Mouse (Mus musculus): ENCODE measurements around the gene Tmem102.

Gene Tmem102

DNA sequence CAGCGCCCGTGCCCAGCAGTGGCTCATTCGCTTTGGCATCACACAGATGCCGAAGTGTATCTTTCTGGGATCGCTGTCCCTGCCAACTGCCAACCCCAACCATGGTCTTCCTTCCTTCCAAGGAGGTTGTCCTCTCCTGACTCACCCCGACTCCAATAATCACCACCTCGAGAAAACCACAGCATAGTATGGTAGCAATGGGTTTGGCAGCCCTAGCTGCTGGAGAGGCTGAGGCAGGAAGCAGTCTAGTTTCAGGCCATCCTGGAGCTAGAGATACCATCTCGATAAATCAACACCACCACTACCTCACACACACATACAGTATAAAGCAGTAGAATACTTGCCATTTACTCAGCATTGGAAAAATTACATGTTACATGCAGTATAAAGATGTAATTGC is 13.4 kb upstream of the Tmem102 start:
- DNase-seq (ENCODE audit: low read depth): no peak

DNA sequence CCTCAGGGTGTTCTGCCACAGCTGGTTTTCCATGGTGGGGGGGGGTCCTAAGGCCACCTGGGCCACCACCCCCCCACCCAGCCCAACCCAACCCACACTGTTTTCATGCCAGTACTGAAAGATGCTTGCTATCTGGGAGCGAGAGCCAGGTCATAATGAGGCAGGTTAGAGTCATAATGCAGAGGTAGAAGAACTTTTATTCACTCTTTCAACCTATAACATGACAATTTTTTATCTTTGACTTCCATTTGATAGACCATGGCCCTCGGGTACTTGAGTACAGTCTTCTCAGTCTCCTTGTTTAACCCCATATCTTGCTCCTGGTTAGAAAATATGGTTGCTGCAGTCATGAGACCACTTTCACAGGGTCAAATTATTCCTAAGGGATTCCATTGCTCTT is 12.9 kb upstream of the Tmem102 start, which contains the start of gene Spem2:
Spem2 (minus strand) TSS at position 101 of the 400 bp plus-strand sequence.
- DNase-seq (ENCODE audit: low read depth): no peak

DNA sequence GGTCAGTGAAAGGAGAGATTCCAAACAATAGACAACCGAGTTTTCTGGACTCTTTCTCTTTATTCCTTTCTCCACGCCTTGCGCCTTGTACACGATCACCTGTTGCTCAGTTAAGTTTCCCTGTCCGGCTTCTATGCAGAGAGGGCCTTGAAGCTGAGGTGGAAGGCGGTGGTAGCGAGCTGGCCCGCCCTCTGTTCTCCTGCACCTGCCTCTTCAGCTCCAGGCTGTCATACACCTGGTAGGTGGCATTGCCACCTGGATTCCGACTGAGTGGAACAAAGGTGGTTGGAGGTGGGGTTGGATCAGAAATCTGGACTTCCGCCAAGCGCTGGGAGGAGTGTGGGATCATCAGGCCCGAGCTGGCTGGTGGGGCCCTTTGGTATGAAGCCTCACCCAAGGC is 11.1 kb upstream of the Tmem102 start:
- DNase-seq (ENCODE audit: low read depth): no peak

DNA sequence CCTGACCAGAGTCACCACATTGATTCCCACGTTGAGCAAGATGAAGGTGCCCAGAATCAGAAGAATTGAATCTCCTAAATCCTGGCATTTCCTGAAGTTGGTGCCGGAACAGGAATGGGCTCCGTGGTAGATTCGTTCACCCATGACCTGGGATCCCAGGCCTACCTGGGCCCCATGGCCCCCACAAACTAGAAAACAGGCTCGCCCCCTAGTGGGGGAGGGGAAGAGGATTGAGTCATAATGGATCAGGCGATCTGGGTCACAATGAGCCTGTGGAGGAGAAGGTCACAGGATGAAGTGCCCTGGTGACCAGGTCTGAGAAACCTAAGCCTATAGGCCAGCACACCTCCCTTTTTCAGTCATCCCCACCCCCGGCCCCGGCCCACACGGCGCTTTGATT is 9.7 kb upstream of the Tmem102 start, which contains the start of gene Gm39566:
Gm39566 (minus strand) TSS at position 144 of the 400 bp plus-strand sequence.
- DNase-seq (ENCODE audit: low read depth): no peak

DNA sequence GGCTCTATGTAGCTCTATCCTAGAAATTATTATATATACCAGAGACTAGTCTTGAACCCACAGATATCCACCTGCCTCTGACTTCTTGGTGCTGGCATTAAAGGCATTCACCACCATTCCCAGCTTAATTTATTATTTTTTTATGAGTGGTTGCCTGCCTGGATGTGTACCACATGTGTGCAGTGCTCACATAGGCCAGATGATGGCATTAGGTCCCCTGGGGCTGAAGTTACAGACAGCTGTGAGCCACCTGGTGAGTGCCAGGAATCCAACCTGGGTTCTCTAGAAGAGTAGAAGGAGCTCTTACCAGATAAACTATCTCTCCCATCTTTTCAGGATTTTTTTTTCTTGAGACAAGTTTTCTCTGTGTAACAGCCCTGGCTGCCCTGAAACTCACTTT is 4.9 kb upstream of the Tmem102 start:
- no peak for DNase-seq (ENCODE audit: low read depth)

DNA sequence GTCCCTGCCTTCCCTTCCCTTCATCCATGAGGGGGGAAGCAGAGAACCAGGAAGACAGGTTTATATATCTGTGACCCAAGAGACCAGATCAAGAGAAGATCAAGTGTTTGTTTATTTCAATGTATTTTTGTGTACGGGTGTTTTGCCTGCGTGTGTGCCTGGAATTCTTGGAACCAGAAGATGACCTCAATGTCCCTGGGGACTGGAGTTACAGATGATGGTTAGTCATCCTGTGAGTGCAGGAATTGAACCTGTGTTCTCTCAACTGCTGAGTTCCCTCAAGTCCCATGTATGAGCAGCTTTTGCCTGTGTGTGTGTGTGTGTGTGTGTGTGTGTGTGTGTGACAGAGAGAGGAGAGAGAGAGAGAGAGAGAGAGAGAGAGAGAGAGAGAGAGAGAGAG is 2.2 kb upstream of the Tmem102 start:
- no peak for DNase-seq (ENCODE audit: low read depth)

DNA sequence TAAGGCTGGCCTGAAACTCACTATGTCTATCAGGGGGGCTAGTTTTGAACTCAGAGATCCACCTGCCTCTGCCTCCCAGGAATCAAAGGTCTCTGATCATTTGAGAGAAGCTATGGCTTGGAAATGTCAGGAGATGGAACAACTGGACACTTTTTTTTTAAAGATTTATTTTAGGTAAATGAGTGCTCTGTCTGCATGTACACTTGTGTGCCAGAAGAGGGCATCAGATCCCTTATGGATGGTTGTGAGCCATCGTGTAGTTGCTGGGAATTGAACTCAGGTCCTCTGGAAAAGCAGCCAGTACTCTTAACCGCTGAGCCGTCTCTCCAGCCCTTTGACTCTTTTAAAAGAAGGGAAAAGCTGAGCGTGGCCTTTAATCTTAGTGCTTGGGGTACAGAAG is 954 bp upstream of the Tmem102 start:
- DNase-seq (ENCODE audit: low read depth): no peak

DNA sequence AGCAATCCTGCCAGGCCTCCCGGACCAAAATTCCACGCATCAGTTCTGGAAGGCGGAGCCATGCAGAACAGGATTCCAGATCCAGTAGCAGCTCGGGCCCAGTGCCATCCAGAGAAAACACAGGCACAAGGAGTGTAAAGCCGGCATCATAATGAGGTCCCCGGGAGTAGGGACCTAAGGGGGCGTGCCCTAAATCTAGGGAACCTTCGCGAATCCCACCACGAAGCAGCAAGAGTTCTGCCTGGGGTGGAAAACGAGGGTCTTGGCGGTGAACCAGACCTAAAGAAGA is 828 bp downstream of the Tmem102 start:
- no peak for DNase-seq (ENCODE audit: low read depth)

DNA sequence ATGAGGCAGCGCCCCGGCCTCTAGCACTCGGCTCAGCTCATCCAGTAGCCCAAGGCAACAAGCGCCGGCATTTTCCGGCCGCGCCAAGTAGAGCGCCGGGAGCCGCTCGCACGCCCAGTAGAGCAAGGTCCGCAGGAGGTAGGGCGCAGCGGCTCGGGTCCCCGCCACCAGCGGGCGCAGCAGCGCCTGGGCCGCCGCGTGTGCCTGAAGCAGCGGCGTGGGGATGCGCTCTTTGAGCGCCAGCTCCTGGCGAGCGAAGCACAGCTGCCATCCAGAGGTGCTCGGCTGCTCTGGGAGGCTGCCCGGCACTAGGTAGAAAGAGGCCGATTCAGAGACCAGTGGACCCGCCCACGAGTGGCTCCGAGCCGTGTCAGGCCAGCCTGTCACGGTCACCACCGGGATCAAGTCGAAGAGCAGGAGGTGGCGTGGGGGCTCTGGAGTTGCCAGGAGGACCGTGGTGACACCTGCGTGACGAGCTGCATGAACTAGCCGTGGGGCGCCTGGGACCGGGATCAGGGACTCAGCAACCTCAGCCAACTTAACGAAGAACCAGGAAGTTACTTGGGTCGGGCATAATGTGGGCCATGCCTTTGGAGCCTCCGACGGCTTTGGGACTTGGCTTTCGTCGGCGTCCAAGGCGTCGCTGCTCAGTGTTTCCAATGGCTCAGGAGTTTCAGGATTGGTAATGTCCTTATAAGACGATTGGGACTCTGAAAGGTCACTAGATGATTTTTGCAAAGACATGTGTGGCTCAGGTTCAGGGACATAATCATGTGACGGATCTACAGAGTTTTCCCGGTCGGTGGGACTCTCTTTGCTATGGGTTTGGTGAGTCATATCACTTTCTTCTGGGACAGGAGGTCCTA is 1.4 kb downstream of the Tmem102 start:
- DNase-seq (ENCODE audit: low read depth): peak; percentile 82

DNA sequence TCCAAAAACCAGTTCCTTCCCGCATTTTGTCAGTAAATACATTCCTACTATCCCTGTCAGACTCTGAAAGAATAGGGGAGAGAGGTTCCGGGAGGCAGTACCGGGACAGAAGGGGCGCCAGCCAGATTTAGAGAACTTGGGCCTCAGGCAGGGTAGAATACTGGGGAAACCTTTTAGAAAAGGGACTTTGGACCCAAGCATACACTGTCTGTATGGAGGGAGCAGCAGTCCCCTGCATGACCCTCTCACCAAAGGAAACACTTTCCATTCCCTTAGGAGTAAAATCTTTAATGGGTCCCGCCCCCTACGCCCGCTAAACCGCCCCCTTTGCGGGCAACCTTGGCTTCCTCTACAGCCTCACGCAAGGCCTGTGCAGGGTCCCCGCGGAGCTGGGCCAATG is 2.1 kb downstream of the Tmem102 start:
- no peak for DNase-seq (ENCODE audit: low read depth)

DNA sequence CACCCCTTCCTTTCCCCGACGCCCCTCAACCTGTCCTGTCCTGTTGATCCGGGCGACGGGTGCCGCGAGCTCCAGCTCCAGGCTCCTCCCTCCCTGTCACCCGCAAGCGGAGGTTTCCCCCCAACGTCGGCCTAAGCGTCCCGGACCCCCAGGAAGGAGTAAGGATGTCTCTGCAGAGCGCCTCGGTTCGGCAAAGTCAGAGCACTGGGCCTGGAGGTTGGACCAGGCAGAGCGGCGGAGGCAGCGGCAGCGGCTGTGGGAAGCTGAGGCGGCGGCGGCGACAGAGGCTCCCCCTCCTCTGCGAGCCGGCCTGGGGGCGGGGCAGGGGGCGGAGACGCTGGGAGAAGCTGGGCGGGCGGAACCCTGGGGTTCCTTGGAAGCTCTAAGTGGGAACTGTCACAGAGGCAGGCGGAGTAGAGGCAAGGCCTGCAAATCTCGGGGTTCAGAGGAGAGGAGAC is 2.7 kb downstream of the Tmem102 start:
- peak; percentile 74 for DNase-seq (ENCODE audit: low read depth)

DNA sequence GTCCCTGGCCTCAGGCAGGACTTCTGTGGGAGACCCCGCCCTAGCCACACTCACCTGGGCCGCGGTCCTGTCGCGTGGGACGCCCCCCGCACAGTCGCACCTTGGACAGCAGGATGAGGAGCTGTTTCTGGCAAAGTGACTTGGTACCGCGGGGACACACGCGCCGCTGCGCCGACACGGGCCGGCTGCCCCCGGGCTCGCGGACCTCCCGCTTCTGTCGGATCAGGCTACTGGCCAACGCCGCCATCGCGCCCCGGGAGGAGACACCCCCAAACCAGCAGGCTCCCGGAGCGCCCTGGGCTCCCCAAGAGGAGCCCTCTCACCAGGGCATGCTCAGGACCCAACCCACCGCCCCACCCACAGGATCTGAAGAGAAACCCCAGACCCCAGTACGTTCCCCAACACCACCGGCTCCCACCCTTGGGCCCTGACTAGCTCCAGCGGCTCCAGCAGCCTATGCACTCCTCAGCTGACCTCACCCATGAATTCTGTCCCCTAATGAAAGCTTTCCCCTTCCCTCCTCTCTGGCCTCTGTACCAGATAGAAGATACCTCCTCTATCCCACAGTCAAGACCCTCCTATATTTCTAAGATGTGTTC is 3.9 kb downstream of the Tmem102 start, which contains the start of gene Fgf11:
Fgf11 (minus strand) TSS at position 479 of the 599 bp plus-strand sequence.
- no peak for DNase-seq (ENCODE audit: low read depth)

DNA sequence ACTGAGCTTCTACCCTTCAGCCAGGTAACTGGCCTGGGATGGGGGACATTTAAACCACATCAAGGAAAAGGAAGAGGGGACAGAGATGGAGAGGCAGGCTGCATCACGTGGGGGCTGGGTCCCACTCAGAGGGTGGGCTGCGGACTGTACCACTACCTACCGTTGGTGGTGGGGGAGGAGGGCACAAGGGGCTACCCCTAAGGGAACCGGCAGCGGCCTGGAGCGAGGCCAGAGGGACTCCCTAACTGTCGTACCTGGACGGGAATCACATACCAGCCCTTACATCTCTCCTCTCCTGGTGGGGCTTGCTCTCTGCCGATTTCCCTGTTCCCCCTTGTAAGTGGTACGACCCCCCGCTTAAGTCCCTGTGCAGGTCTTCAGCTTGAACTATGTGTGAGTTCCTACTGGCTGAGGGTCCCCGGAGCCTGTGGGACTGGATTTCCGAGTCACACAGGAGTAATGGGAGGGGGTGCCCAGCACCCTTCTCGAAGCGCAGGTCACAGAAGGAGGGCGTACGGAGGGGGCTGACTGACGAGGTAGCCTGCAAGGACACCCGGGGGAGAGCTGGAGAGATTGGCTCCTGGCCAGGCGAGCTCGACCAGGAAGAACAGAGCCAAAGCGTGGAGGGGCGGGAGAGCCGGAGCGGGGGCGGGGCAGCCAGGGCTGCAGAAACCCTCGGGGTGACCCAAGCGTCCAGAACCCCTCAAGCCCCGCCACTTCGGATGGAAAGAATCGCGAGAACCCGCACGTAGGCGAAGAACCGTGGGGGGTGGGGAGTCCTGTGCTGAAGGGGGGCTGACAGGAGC is 4.8 kb downstream of the Tmem102 start:
- DNase-seq (ENCODE audit: low read depth): peak; percentile 37

DNA sequence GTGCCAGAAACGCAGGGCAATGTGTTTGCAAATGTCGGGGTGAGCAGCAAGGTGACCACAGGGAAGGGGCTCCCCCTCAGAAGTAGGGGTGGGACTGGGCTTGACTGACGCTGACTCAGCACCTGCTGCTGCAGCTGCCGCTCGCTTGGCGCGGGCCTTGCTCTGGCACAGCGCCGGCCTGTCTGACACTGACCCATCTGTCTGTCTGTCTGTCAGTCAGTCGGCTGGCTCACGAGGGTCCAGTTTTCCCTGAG is 5.4 kb downstream of the Tmem102 start:
- peak; percentile 32 for DNase-seq (ENCODE audit: low read depth)

DNA sequence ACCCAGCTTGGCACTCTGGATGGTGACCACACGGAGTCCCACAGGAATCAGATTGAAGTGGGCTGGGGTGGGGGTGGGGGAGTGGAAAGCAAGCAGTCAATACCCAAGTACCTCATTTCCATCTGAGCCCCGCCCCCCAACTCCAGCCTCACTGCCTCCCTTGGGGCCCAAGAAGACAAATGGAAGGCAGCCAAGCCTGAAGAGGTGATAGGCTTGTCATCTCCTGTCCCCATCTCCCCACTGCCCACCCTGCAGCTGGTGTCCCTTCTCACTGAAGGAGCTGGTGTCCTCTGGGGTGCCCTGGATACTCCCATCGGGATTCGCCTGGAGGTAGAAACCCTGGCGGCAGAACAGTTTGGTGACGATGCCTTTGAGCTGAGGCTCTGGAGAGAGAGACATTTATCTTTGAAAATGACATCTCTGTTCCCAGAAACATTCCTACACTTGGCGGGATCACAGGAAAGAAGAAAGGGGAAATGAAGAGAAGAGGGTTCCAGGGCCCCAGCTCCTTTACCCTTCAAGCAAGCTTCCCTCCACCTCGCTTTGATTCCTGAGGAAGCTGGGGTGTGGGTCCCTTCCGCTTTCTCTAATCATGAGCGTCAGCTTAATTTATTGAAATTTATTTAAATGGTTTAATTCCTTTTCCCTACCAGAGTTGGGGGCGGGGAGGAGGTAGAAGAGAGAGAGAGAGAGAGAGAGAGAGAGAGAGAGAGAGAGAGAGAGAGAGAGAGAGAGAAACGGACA is 5.9 kb downstream of the Tmem102 start:
- DNase-seq (ENCODE audit: low read depth): peak; percentile 19

DNA sequence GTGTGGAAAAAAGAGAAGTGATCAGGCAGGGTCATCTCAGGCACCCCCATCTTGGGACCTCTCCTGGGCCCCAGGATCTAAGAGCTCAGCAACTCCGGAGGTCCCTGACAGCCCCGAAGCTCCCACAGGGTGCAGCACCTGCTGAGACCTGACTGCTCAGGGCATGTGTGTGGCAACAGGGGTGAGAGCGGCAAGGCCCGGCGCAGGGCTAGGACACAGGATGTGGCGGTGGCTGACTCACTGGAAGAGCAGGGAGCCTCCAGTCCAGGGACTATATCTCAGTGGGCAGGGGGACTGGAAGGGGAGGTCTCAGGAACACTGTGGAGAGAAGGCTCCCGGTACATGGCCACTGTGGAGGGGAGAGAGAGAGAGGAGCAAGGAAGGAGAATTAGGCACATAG is 7.5 kb downstream of the Tmem102 start:
- no peak for DNase-seq (ENCODE audit: low read depth)

DNA sequence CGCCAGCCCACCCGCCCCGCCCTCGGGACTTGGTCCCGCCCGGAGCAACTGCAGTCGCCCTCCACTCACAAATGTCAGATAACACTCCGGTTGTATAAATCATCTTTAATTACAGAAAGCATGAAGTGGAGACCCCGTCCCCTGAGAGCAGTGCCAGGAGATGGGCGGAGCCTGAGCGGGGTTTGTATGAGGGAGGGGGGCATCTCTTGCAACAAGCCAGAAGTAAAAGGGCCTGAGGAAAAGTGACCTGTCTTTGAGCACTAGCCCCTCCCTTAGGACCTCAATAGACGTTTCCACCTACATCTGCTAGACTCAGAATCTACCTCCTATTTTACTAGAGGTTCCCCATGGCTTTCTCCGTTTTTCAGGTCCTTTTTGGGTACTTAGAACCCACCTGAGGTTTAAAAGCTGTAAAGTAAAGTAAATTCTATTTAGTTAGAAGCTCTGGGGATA is 9.4 kb downstream of the Tmem102 start:
- peak; percentile 45 for DNase-seq (ENCODE audit: low read depth)

DNA sequence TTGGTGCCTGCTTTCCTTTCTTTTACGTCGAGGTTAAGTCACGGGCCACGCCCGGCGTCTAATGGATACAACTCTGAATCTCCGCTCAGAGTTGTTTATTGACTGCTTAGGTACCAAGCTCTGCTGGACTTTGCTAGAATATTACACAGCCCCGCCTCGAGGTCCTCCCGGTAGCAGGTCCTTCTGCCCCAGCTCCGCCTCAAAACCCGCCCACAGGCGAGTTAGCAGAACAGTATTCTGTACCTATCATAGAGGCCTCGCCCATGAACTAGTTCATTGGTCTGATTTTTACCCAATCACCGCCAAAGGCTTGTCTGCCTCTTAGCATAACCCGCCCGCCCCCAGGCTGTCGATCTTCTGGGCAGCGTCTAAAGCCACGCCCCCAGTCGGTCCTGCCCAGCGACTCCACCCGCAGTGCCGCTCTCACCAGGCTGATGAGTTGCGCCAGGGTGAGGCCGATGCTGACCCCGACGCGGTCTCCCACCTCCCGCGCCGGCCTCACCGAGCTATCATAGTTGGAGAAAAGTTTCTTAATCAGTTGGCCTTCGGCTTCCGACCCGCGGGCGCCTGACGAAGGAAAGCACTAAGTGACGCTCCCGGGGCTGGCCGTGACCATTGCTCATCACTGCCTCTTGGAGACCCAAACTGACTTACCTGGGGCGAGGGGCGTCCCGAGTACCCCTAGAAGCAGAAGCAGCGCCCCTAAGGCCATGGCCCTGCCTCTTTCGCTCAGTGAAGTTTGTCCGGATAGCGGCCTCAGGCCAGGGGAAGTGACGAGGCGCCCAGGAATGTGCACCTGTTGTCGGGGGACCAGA is 10.0 kb downstream of the Tmem102 start, which contains the start of gene Chrnb1:
Chrnb1 (minus strand) TSS at position 776 of the 815 bp plus-strand sequence.
- peak; percentile 93 for DNase-seq (ENCODE audit: low read depth)

DNA sequence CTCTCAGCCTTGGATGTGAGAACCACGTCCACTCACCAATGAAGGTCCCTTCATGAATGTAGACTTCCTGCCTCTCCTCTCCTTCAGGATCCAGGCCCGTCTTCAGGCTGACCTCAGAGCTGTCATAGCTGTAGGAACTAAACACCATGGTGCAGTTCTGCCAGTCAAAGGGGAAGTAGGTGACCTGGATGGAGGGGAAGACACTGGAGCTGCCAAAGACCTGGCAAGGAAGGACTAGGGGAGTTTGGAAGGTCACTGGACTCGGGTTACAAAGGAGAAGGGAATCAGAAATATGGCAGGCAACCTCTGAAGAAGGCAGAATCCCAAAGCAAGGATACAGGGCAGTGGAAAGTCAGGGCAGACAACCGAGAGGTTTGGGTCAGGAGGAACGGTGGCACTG is 12.0 kb downstream of the Tmem102 start:
- DNase-seq (ENCODE audit: low read depth): no peak

DNA sequence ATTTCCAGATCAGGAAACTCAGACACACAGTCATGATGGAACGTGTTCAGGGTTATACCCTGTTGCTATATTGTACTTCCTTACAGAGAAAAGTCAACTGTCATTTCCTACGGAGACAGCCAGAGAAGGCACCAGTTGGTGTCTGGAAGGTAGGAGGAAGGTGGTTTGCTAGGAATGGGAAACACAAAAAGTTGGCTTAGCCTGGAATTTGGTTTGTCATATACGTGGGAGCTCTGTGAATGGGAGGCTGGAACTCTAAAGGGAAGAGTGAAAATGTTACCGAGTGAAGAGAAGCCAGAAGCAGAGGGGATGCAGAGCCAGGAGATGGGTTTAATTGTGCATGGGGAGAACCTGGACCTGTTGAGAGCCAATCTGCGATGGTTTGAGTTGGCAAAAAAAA is 14.0 kb downstream of the Tmem102 start:
- DNase-seq (ENCODE audit: low read depth): no peak

DNA sequence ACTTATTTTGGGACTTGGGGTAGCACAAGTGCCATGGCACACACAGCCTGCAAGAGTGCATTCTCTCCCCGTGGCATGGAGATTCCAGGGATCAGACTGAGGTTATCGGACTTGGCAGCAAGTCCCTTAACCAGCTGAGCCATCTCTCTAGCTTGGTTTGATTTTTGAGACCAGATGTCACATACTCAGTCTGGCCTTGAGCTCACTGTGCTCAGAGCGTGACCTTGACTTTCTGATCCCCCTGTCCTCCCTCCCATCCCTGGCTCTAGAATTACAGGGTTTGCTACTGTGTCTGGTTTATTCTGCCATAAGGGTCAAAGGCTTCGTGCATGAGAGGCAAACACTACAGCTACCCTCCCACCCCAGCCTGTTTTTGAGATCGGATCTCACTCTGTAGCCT is 16.0 kb downstream of the Tmem102 start:
- DNase-seq (ENCODE audit: low read depth): no peak
